Mouse (Mus musculus) liver, embryonic 14 days (tissue): ENCODE data around the gene Spaca3. TPM values are rescaled to one million over a fixed set of nuclear protein-coding genes. Genes with fewer than 3 reads are reported as not detected.

Source experiments
- polyA plus RNA-seq: library from polyadenylated mRNA; depleted of rRNA; stranded (reverse); fragments of >200 nt; gene quantifications from 2 replicates; pipeline ENCODE4 v1.2.3, GENCODE M21; 2012; rRNA removed

Gene Spaca3
- not detected in 2 replicates for polyA plus RNA-seq

DNA sequence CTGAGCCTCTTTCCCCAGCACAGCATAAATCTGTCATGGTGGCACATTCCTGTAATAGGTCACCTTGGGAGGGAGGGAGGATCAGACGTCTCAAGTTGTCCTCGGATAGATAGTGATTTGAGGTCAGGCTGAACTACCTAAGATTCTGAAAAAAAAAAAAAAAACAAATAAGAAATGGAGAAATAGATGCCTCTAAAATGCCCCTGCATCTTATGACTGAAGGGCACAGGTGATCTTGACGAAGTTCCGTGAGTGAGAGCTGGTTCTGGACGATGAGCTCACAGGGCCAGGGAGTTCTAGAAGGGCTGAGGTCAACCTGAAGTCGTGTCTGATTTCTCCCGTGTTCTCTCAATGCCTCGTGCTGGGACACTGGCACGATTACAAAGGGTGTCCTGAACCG is at the start of gene Spaca3:
Gene Spaca3, plus strand, starts transcription at position 301 of the 400 bp plus-strand sequence.

GRCm38 (mm10) chr11:80809993-80810821 is 48.0 kb upstream of the Spaca3 start, which contains the start of gene Tmem98:
TSS of gene Tmem98 (plus strand) at chr11:80810175.

Other genes with a start within 250 kb of the Spaca3 start
- 2.7 and 3.1 TPM in 2 replicates for gene Myo1d, start 78.3 kb upstream of the Spaca3 start, polyA plus RNA-seq
- 4.5 and 5.0 TPM in 2 replicates for gene Tmem98, start 48.2 kb upstream of the Spaca3 start, polyA plus RNA-seq